Mouse (Mus musculus) layer of hippocampus, adult 11-12 months (tissue): ENCODE results near the gene Ear2.
A peak's percentile ranks its signal among the peaks of the same experiment; 100 is the strongest.
"Not testable (repeated sequence)": the region's sequence is repeated elsewhere in the genome, so short reads cannot be mapped to it uniquely, and the experiment has no call there.

Source experiments
- DNase-seq: peaks from one replicate; pipeline ENCODE4 v3.0.0; 2022; ENCODE audit warnings: low spot score

The Ear2 gene

DNA sequence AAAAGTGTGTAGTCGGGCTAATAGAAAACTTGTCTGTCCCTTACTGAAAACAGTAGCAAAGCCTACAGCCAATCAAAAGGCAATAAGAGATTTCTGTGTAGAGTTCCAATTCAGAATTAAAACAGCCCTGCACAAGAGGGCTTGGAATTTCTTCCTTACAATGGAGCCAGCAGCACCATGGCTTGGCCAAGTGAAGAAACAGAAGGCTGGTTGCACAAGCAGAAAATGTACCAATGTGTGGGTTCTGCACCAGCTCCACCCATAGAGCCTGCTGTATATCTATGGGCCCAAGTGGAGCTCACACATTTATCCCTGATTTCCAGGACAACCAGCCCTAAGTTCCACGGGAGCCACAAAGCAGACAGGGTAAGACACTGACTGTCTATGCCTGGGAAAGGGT, at the start of gene Ear2:
Gene Ear2 (plus strand): TSS at position 301 of the 400 bp plus-strand sequence.
- DNase-seq, result not testable (repeated sequence)

DNA sequence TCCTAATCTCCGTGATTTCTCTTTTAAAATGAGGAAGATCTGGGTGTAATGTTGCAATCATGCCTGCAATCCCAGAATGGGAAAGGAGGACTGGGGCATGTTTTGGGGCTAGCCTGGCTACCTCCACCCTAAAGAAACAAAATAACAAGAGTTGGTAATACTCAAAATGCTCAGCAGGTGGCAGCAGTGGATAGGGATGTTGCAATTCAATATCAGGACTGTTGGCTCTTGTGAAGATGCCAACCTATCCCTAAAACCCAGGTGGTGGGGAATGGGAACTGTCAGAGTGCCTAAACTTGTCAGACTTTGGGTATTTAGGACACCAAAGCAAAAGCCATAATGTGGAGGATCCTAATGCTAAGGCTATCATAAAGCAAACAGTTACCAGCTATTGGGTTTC, 34.6 kb upstream of the Ear2 start:
- peak; percentile 24 for DNase-seq

DNA sequence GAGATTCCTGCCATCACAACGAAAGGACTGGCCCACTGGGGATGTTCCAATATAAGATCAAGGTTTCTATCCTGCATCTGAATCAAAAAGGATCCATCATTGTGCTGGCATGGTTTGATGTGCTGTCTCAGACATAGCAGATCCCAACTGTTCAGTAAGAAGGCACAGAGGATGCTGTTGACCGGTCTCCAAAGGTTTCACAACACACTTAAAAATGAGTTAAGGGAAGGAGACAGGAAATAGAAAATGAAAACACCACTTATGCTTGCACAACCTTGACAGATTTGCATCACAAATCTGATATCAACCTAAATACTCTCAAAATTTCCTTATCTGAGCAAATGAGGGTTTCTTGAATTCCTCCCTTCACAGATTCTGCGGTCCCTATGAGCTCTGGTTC, 31.9 kb upstream of the Ear2 start:
- DNase-seq, result not testable (repeated sequence)

DNA sequence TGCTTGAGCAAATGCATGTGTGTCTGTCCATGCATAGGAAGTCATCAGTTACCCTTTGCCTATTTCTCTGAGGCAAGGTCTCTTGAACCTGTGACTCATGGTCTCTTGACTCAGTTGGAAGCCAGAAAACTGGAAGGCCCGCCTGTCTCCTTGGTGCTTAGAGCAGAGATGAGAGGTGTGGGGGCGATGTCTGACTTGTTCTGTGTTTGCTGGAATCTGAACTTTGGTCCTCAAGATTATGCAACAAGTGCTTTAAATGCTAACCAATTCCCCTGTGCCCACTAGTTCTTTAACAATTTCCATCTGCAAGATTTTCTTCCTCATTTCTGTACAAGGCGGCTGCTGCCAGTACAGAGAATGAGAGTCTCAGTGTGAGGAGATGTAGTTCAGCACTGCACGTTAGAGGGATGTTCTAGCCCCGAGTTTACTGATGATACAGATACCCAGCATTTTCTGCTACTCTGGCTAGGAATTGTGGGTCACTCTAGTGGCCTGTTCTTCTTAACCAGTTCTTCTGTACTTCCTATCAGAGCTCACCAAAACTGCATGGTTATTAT, 24.6 kb upstream of the Ear2 start:
- DNase-seq, result not testable (repeated sequence)

DNA sequence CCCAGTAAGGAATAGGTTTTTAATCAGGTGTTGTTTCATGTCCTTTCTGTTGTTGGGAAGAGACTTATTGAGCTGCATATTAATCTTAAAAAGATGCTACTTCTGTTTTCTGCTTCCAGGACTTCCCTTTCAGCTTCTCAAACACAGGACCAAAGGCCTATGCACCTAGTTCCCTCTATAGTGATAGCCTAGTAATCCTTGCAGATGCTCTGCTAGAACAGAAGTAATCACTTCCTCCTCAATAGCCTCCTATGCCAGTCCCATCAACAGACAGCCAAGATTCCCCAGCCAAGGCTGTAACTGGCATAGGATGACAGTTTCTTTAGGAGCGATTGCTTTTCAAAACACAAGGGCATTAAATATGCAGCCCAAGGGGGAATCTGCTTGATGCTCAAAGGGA, 15.9 kb upstream of the Ear2 start:
- DNase-seq, result not testable (repeated sequence)

DNA sequence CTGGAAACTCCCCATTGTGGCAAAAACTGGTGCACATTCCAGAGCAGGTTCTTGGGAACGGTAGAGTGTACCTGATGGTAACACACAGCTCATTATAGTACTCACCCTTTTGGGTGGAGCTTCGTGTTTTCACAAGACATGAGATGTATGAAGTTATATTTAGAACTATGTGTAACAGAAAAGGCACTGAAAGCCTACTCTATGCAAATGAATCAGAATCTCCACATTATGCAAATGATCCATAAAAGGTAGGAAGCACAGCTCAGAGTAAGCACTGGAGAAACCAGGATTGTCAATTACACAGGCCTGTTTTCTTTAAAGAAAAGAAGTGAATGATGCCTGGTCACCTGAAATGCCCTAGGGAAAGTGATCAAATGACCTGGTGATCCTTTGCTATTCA, 14.9 kb upstream of the Ear2 start:
- DNase-seq, result not testable (repeated sequence)

DNA sequence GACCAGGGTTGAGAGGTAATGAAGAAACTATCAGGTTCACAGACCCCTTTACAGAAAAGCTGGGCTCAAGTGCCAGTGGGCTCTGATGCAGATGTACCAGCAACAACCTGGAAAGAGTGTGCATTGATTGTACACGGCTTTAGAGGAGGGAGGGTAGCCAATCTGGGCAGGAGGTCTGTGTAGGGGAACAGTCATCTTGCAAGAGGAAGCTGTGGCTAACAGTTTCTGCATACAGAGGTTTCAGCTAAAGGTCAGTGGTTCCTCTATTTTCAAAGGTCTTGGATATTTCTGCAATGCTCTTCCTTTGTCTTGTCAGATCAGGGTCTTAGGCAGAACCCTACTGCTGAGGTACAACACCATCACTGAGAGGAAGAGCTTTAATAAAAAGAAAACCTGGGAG, 10.9 kb upstream of the Ear2 start:
- DNase-seq, result peak; percentile 5

DNA sequence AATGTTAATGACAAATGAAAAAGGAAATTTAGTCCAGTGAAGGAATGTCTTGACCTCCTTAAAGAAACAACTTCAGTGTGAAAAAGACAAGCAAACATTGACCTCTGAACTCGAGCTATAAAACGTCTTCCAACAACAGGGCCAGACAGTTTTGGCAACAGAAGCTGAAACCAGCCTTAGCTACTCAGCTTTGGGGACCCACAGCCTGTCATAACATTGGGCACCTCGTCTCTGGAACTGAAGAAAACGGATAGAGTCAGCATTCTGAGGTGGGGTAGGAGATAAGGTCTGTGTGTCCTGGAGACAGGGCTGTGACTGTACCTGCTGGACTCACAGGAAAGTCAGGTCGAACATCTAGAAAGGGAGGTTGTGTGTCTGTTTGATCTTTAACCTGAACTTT, 8.0 kb upstream of the Ear2 start:
- DNase-seq, result not testable (repeated sequence)

DNA sequence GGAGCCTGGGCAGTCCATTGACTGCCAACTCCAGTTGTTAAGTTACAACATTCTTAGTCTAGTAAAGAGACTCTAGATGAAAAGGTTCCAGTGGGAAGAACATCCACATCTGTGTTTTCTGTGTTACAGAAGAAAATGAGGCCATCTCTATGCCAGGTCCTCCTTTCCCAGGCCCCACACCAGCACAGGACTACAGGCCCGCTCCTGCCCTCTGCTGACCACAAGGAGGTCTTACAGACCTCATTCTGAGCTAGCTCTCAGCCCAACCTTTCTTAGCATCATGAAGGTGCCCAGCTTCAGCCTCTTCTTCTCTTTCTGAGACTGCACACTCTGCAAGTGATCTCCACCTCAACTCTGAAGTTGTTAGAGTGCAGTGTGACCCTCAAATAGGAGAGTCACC, 2.4 kb upstream of the Ear2 start:
- not testable (repeated sequence) for DNase-seq

DNA sequence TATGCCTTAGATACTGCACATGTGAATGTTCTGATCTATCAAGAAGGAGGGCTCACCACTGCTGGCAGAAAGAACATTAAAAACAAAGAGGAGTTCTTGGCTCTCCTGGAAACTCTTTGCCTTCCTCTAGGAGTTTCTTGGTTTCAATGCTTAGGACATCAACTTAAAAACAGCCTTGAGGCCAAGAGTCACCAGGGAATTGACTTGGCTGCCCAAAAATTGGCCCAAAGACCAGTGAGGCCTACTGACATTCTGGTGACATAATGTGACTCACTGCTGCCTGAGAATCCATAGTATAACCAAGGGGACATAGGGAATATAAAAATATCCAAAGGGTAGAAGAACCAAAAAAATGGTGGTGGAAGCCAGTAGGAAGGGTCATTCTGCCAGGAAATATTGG, 8.5 kb downstream of the Ear2 start:
- no peak for DNase-seq

DNA sequence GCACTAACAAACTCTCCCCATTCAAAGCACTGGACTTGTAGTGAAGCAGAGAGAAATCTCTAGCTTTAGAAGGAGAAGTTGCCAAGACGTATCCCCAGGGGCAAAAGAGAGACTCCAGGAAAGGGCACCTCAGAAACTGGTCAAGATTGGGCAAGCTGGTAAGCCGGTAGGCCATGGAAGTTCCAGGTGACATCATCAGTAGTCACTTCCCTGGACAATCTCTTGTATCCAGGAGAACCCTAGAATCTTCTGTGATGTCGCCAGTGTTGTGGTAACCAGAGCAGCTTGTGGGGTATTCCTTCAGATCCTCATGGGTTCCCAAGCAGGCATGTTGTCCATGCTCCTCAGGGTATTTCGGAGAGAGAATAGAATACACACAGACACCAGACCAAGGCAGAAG, 21.1 kb downstream of the Ear2 start, which contains the start of gene Gm3327:
Gene Gm3327 (plus strand): TSS at position 301 of the 400 bp plus-strand sequence.
- DNase-seq, result not testable (repeated sequence)
